Mouse (Mus musculus) urinary bladder, postnatal 25 days (tissue): ENCODE data around the gene Nup133.

Experiments
- DNase-seq: peaks from one replicate; pipeline ENCODE4 v3.0.0; 2022; ENCODE audit warnings: low spot score

Gene Nup133

DNA sequence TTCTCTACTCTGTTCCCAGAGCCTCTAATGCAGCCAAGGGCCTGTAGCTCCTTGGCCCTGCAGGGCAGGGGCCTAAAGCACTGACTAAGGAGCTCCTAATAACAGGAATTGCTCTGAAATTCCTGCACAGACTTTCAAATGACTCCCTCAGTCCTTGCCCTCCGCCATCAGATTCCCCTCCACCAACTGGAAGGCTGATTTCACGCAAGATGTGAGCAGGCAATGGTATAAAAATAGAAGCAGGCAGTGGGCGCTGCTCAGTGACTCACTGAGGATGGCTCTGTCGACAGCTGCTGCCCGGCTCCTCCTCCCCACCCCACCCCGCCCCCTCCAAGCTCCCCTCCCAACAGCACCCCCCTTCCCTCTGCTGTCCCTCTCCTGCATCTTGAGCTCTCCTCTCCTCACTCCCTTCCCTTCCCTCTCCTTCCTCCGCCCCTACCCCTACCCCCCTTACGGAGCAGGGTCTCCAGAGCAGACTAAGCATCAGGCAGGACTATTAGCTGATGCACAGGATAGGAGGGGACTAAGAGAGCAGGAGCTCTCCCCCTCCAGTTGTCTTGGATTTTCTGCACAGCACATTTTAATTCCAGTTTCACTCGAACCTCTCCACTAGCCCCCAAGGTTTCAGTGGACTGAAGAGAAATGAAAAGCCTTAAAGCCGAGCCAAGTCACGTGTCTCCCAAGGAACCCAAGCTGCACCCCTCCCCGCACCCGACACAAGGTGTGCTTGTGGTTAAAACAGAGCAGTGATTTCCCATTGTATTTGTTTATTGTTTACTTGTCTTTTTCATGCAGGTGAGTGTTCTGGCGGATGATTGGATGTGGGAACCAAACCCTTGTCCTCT lies 64.1 kb downstream of the Nup133 start:
- DNase-seq, result no peak

GRCm38 (mm10) chr8:123883094-123883493 lies 66.0 kb downstream of the Nup133 start:
- no peak for DNase-seq

GRCm38 (mm10) chr8:123882412-123882811 lies 66.7 kb downstream of the Nup133 start:
- no peak for DNase-seq

- DNase-seq, result no peak
Measured at GRCm38 (mm10) chr8:123880821-123881350, 68.2 kb downstream of the Nup133 start.

GRCm38 (mm10) chr8:123880271-123880670 lies 68.8 kb downstream of the Nup133 start:
- no peak for DNase-seq

DNA sequence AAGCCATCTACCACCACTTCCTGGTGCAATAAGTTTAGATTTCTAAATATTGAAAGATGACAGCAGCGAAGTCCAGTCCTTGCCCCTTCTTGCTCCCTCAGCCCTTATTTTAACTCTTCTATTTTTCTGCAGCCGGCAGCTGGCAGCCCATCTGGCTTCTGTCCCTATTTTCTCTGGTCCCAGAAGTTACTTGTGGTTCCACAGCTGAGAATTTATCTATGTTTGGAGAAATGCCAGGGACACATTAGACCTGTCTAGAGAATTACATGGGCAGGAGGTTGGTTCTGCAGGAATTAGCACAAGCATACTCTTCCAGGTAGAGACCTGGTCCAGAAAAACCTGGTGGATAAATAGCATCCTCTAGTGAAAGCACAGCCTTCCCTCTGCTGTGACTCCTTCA lies 71.2 kb downstream of the Nup133 start:
- DNase-seq, result no peak

GRCm38 (mm10) chr8:123874324-123874723 lies 74.7 kb downstream of the Nup133 start:
- DNase-seq, result no peak

GRCm38 (mm10) chr8:123873364-123873763 lies 75.7 kb downstream of the Nup133 start:
- DNase-seq, result no peak

- DNase-seq, result no peak
Measured at GRCm38 (mm10) chr8:123872048-123872447, 77.0 kb downstream of the Nup133 start.

DNA sequence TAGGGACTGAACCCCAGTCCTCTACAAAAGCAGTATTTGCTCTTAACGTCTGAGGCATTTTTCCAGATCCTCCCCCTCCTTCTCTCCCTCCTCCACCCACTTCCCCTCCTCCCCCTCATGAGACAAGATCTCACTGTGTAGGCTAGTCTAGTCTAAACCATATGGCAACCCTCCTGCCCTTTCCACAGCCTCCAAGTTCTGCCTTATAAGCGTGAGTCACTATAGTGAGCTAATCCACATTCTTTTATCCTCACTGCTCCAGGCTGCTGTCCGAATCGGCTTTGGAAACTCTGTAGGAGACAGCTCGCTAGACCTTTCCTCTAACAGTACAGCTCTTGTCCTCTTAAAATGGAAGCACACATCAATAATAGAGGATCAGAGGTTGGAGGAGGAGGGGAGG lies 82.1 kb downstream of the Nup133 start:
- no peak for DNase-seq

- DNase-seq, result no peak
Measured at GRCm38 (mm10) chr8:123865786-123866185, 83.3 kb downstream of the Nup133 start.

DNA sequence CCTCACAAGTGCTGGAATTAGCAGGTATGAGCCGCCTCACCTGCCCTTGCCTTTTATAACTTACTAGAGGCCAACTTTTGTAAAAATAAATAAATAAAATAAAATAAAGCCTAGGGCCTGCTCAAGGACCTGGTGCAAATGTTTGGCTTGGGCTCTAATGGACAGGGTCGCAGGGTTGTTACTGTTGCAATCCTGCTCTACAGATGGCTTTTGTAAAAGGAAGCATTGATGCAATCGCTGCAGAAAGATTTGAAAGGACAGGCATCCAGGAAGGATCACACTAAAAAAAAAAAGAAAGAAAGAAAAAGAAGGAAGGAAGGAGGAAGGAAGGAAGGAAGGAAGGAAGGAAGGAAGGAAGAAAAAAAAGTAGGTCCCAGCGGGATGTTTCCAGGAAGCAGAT lies 88.7 kb downstream of the Nup133 start:
- no peak for DNase-seq

- DNase-seq, result peak; percentile 37
Measured at GRCm38 (mm10) chr8:123859648-123860259, 89.3 kb downstream of the Nup133 start, which contains the start of gene Ccsap. Gene Ccsap (minus strand): TSS chr8:123860209.

DNA sequence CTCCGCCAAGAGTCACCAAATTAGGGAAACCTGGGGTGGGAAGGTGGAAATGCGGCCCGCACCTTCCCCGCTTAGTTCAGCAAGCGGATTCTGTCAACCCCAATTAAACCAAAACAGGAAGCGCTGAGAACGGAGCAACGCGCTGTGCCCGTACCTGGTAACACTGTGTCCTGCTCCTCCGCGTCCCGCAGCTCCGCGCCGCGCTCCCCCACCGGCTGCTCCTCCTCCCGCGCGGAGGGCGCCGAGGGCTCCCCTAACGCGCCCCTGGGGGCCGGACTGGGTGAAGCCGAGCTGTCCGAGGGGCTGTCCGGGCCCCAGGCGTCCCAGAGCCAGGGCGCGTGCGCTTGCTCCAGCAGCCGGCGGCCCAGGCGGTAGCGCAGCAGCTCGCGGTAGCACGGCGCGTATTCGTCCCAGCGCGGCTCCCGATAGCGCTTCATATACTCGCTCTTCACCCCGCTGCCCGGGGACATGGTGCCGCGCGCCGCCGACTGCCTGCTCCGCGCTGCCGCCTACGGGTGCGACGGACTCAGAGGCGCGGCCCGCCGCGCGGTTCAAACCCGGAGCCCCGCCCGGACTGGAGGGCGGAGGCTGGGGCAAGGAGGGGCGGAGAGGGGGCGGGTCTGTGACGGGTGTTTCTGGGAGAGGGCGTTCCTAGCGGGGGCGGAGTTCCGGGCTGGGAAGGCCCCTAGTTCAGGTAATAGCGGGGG lies 90.0 kb downstream of the Nup133 start:
- peak; percentile 89 for DNase-seq

DNA sequence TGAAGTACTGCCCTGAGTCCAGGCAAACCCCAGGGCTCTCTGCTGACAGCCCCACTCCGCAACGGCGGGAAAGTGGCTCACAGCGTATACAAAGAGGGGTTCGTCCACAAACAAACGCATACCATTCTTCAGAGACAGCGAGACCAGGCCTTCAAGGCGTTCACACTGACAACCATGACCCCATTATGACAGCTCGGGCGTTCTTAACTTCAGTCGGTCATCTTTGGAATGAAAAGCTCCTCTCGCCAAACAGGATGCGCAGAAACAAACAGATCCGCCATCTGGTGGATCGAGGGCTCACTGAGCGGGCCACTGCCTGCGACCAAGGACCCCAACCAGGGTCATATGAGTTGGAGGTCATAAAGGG lies 90.5 kb downstream of the Nup133 start:
- DNase-seq, result peak; percentile 6

DNA sequence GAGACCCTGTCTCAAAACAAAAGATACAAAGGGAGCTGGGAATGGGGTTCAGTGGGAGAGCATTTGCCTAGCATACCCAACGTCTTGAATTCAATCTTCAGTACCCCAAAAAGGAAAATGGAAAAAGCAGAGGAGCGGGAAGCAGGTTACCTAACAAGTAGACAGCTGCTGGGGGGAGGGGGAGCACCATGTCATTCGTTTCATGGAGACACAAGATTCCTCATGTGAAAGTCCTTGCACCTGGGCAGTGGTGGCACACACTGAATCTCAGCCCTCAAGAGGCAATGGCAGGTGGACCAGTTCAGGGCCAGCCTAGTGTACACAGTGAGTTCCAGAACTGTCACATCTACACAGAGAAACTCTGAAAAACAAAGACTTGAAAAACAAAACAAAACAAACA lies 91.7 kb downstream of the Nup133 start:
- DNase-seq, result no peak

- no peak for DNase-seq
Measured at GRCm38 (mm10) chr8:123854733-123855475, 94.2 kb downstream of the Nup133 start.

DNA sequence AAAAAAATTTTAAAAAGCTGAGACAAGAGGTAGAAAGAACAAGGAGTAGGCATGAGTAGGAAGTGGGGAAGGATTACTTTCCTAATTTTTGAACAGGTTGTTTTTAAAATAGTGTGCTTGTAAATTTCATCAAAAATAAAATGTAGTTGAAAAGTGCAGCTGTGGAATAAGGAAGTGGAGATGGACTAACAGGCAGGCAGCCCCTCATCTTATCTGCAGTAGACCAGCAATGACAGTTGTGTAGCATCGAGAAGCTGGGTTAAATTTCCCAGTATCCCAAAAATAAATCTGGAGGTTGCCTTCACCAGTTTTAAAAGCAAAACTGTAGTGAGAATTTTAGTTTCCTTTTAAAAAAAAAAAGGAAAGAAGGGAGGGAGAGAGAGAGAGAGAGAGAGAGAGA lies 94.8 kb downstream of the Nup133 start:
- DNase-seq, result no peak

- no peak for DNase-seq
Measured at GRCm38 (mm10) chr8:123851590-123851989, 97.5 kb downstream of the Nup133 start.

DNA sequence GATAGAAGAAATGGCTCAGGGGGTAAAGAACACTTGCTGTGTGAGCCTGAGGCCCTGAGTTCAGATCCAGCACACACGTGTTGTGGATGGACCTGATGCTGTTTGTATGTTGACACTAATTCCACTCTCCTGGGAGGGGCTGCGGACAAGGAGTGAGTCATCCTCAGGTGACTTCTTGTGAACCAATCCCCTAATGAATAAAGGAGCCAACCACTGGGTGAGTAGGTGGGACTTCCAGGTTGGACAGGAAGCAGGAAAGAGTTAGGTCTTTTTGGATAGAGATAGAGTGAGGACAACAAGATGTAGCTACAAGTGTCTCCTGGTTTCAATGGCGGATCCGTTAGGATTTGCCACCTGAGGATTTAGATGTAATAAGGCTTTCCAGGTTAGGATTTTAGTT lies 99.7 kb downstream of the Nup133 start:
- DNase-seq, result no peak

GRCm38 (mm10) chr8:123847546-123847945 lies 101.5 kb downstream of the Nup133 start:
- DNase-seq, result no peak
